Mouse (Mus musculus) hindbrain, embryonic 16.5 days (tissue): ENCODE data around the gene Tdrd9. TPM values are rescaled to one million over a fixed set of nuclear protein-coding genes. Genes with fewer than 3 reads are reported as not detected.

Source experiments
- ATAC-seq: fragments of 200-750 bp; cut with Nextera tagmentation; 2 replicates; pipeline ENCODE4 v1.8.0; 2017; ENCODE audit warnings: moderate TSS enrichment, moderate library complexity
- H3K27ac ChIP-seq: fragments of 300-500 bp; sonication (generic); 2 replicates; pipeline ENCODE4 v1.5.1; 2014; ENCODE audit warnings: low read depth, mild to moderate bottlenecking, control low read depth, low read length, moderate library complexity
- H3K27me3 ChIP-seq: fragments of 300-500 bp; sonication (generic); replicated peaks from 2 replicates; pipeline ENCODE4 v1.6.1; 2014; ENCODE audit warnings: low read length; ENCODE audit not compliant: control insufficient read depth, insufficient read depth
- H3K36me3 ChIP-seq: fragments of 300-500 bp; sonication (generic); 2 replicates; pipeline ENCODE4 v1.6.1; 2014; ENCODE audit warnings: mild to moderate bottlenecking, low read length, moderate library complexity, mixed read lengths; ENCODE audit not compliant: control insufficient read depth, insufficient read depth
- H3K4me1 ChIP-seq: fragments of 300-500 bp; sonication (generic); 2 replicates; pipeline ENCODE4 v1.6.1; 2014; ENCODE audit warnings: low read depth, low read length; ENCODE audit not compliant: control insufficient read depth, insufficient read depth
- H3K4me2 ChIP-seq: fragments of 300-500 bp; sonication (generic); 2 replicates; pipeline ENCODE4 v1.6.1; 2014; ENCODE audit warnings: mild to moderate bottlenecking, low read length, control low read depth, moderate library complexity
- H3K4me3 ChIP-seq: fragments of 300-500 bp; sonication (generic); 2 replicates; pipeline ENCODE4 v1.5.1; 2014; ENCODE audit warnings: mild to moderate bottlenecking, low read length, control low read depth, moderate library complexity
- H3K9ac ChIP-seq: fragments of 300-500 bp; sonication (generic); 2 replicates; pipeline ENCODE4 v1.6.1; 2014; ENCODE audit warnings: low read depth, mild to moderate bottlenecking, control low read depth, low read length, moderate library complexity
- H3K9me3 ChIP-seq: fragments of 300-500 bp; sonication (generic); 2 replicates; pipeline ENCODE4 v1.6.1; 2014; ENCODE audit warnings: mild to moderate bottlenecking, low read length, moderate library complexity; ENCODE audit not compliant: control insufficient read depth
- WGBS: fragments of 180-500 bp; shearing (Covaris S2); extraction: QIAGEN DNeasy Blood & Tissue Kit; methylation state at CpG from one replicate; pipeline ENCODE4 v1.1.7; 2014; 5-methylcytosine and 5-hydroxymethylcytosine counted together
- polyA plus RNA-seq: library from polyadenylated mRNA; unstranded; fragments of >200 nt; fragmentation: Nextera tagmentation; extraction: Ambion mirVana; gene quantifications from 2 replicates; pipeline ENCODE4 v1.2.1, GENCODE M21; 2015

Tdrd9 gene
- 0.24 and 0.29 TPM in 2 replicates for polyA plus RNA-seq

DNA sequence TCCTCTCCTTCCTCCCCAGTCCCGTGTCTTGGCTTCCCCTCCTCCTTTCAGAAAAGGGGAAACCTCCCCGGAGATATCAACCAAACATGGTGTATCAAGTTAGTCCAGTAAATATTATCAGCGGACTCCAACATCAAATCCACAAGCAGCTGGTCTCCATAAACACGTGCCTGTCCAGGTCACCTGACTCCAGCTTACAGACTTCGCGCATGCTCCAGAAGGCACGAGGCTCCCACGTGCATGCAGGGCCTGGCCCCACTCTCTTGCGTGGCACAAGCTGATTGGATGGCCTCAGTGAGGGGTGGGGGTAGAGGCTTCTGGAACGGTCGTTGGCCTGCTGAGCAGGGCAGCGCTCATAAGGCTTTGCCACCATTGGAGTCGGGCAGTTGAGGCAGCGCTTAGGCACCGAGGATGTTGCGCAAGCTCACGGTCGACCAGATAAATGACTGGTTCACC is at the start of gene Tdrd9:
TSS of gene Tdrd9 (plus strand) at position 329 of the 456 bp plus-strand sequence.
- 90% methylated on average over 18 of the region's 18 CpGs for WGBS
- H3K9me3 ChIP-seq, result no peaks in the 10 kb centered on the region
- no peak within 1 kb of the TSS for H3K4me2 ChIP-seq
- no peak for ATAC-seq
- H3K4me3 ChIP-seq, result no peak within 1 kb of the TSS
- peaks cover 3% of the 10 kb centered on the region for H3K4me1 ChIP-seq
- no peak within 1 kb of the TSS for H3K27ac ChIP-seq
- H3K36me3 ChIP-seq, result no peaks in the 10 kb centered on the region
- no peaks in the 10 kb centered on the region for H3K27me3 ChIP-seq
- H3K9ac ChIP-seq, result no peak within 1 kb of the TSS

DNA sequence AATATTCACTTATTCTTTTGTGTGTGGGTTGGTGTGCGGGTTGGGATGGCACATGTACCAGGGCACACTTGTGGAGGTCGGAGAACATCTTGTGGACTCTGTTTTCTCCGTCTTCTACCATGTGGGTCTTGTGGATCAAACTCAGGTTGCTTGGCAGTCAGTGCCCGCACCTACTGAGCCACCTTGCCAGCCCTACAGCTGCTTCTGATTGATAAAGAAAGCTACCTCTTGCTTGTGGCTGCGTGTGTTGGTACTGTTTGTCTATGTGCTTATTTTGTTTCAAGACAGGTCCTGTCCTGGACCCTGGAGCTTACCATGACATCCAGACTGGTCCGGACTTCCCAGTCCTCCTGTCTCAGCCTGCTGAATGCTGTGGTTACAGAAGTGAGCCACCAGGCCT is 48.2 kb upstream of the Tdrd9 start:
- H3K4me3 ChIP-seq, result no peak overlapping the region
- no peaks in the 10 kb centered on the region for H3K27me3 ChIP-seq
- whole genome bisulfite sequencing, result 89% methylated on average over 6 of the region's 6 CpGs
- no peaks in the 10 kb centered on the region for H3K9me3 ChIP-seq
- no peak overlapping the region for H3K9ac ChIP-seq
- no peaks in the 10 kb centered on the region; the same call in 1 of the 2 replicates for H3K4me1 ChIP-seq
- ATAC-seq, result no peak
- no peak overlapping the region for H3K27ac ChIP-seq
- no peaks in the 10 kb centered on the region for H3K36me3 ChIP-seq
- H3K4me2 ChIP-seq, result no peak overlapping the region

DNA sequence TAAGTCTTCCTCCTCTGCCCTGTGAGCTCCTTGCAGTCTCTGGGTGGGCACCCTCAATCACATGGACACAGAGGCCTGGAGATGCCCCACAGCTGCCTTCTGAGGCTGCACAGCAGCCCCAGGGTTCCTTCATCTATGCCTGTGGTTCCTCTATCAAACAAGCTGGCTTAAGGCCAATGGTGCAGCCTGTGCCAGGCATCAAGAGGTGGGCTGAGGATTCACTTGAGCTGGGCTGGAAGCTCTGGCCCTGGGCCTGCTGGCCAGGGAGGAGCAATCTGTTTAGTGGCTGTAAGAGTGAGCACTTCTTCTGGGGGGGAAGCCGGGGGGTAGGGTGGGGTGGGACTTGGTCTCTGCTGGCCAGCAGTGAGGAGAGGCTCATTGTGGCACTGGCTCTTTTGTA is 44.0 kb upstream of the Tdrd9 start:
- Histone ChIP-seq H3K4me2 (no peak overlapping the region), H3K9ac (no peak overlapping the region), H3K27me3 (no peaks in the 10 kb centered on the region), H3K4me3 (no peak overlapping the region), H3K4me1 (no peaks in the 10 kb centered on the region; the same call in none of the 2 replicates), H3K27ac (no peak overlapping the region), H3K36me3 (no peaks in the 10 kb centered on the region), H3K9me3 (no peaks in the 10 kb centered on the region)
- WGBS, result 75% methylated on average over 1 of the region's 1 CpGs
- peak; percentile 79 for ATAC-seq

DNA sequence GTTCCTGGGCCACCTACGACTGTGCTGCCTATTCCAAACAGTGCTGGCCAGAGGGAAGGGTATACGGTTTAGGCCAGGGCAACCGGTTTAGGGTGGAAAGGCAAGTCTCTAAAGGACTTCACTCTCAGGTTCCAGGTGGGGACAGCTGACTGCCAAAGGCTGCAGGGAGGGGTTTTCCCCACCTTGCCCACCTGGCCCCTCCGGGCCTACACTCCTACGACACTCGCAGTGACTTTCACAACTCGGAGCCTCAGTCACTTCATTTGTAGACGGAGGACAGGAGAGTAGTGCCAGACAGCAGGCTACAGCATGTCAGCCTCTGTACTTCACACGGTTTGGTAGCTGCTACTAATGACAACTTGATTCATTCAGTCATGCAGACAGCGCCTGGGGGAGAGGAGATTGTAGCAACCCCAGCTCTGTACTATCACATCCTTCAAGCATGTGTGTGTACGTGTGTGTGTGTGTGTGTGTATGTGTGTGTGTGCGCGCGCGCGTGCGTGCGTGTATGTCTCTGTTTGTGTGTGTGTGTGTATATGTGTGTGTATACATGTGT is 42.9 kb upstream of the Tdrd9 start:
- no peak overlapping the region for H3K9ac ChIP-seq
- H3K4me1 ChIP-seq, result no peaks in the 10 kb centered on the region; the same call in none of the 2 replicates
- H3K27ac ChIP-seq, result no peak overlapping the region
- H3K36me3 ChIP-seq, result no peaks in the 10 kb centered on the region
- WGBS, result 82% methylated on average over 18 of the region's 18 CpGs
- H3K27me3 ChIP-seq, result no peaks in the 10 kb centered on the region
- H3K9me3 ChIP-seq, result no peaks in the 10 kb centered on the region
- no peak for ATAC-seq
- no peak overlapping the region for H3K4me3 ChIP-seq
- H3K4me2 ChIP-seq, result no peak overlapping the region

DNA sequence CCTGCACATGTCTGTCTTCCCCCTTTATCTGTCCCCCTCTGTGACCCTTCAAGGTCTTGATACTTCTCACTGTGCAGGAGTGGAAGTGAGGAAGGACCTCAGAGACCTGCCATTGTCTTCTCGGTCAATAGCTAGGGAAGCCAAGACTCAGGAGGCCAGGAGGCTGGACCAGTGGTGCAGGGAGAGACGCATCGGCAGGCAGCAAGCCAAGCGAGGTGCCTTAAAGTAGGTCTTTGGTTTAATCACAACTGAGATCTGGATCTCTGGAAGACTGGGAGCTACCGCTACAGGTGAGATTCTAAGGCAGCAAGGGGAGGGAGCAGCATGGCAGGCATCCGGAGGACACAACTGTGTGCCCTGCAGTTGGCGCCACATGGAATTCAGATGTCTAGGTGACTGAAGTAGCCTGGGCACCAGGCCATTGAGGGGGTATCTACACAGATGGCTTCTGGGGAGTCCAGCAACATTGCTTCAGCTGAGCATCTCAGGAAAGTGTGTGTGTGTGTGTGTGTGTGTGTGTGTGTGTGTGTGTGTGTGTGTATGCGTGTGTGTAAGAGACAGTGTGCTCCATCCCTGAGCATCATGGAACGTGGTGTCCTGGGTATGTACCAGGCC is 39.8 kb upstream of the Tdrd9 start:
- Histone ChIP-seq H3K9ac (no peak overlapping the region), H3K36me3 (no peaks in the 10 kb centered on the region), H3K27me3 (no peaks in the 10 kb centered on the region), H3K4me2 (no peak overlapping the region), H3K4me1 (no peaks in the 10 kb centered on the region; the same call in none of the 2 replicates), H3K9me3 (no peaks in the 10 kb centered on the region), H3K27ac (no peak overlapping the region), H3K4me3 (no peak overlapping the region)
- ATAC-seq, result no peak
- WGBS, result 89% methylated on average over 9 of the region's 9 CpGs

DNA sequence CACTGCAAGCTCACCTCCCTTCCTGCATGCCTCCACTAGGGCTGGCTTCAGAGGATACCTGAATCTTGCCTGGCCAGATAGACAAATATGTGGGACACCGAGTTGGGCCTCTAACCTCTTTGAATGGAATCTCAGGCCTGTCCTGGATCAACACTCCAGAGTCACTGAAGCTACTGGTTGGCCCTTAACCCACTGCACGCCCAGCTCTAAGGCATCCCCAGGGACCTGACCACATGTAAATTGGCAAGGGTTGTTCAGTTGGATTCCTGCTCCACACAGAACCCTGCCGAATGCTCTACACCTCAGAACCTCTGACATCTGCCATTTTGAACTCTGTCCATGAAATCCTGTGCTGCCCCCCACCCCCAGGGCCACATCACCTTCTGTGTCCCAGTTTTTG is 38.8 kb upstream of the Tdrd9 start:
- H3K36me3 ChIP-seq, result no peaks in the 10 kb centered on the region
- no peak overlapping the region for H3K9ac ChIP-seq
- H3K4me3 ChIP-seq, result no peak overlapping the region
- H3K4me1 ChIP-seq, result peaks cover 8% of the 10 kb centered on the region
- ATAC-seq, result no peak
- H3K4me2 ChIP-seq, result no peak overlapping the region
- H3K9me3 ChIP-seq, result no peaks in the 10 kb centered on the region
- H3K27me3 ChIP-seq, result no peaks in the 10 kb centered on the region
- no peak overlapping the region for H3K27ac ChIP-seq
- WGBS, result 66% methylated on average over 3 of the region's 3 CpGs

DNA sequence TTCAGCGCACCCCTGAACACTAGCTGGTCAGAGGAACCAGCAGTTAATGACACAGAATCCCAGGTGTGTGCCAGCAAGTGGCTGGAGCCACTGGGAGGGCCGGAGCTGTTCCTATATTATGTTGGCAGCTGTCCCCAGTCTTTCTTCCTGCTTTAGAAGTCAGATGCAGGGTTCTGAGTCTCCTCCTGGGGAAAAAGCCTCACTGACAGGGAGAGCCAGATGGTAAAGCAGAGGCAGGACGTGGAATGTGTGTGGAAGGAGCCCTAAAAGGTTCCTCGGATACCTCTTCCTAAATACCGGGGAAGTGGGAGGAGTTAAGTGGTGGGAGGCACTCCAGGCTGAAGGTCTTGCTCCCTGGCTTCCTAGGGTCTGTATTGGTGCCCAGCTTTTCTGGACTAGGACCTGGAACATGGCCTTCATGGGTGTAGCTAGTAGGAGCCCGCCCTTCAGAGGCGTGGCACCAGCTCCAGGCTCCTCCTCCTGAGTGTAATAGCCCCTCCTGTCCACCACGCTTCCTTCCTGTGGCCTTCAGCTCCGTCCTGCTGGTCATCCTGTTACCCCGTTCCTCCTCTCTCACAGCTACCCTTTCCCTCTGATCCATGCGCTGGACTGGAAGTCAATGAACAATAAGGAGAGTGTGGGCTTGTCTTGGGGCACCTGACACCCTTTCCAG is 38.2 kb upstream of the Tdrd9 start:
- Histone ChIP-seq H3K4me1 (peaks cover 8% of the 10 kb centered on the region), H3K4me2 (no peak overlapping the region), H3K9ac (no peak overlapping the region), H3K4me3 (no peak overlapping the region), H3K27me3 (no peaks in the 10 kb centered on the region), H3K36me3 (no peaks in the 10 kb centered on the region), H3K27ac (no peak overlapping the region), H3K9me3 (no peaks in the 10 kb centered on the region)
- ATAC-seq, result peak; percentile 9; the same call in 1 of the 2 replicates
- 63% methylated on average over 11 of the region's 11 CpGs for WGBS

DNA sequence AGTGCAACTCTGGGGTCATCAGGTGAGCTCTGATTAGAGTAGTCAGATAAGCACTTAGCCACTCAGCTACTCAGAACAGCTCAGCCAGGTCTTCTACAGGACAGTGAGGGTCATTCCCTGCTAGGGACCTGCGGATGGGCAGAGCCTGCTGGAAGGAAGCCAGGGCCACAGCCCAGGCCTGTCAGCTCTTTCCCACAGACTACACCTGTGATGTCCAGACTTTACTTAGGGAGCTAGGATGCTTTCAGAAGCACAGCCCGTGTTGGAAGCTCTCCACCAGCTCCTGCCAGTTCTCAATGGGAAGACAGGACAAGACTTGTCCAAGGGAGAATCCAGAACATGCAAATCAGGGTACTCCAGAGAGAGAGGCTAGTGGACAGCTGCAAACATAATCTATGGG is 37.4 kb upstream of the Tdrd9 start:
- H3K9me3 ChIP-seq, result no peaks in the 10 kb centered on the region
- no peaks in the 10 kb centered on the region for H3K36me3 ChIP-seq
- no peak overlapping the region for H3K9ac ChIP-seq
- no peaks in the 10 kb centered on the region for H3K27me3 ChIP-seq
- H3K4me1 ChIP-seq, result peaks cover 8% of the 10 kb centered on the region
- no peak for ATAC-seq
- H3K27ac ChIP-seq, result no peak overlapping the region
- H3K4me3 ChIP-seq, result no peak overlapping the region
- no peak overlapping the region for H3K4me2 ChIP-seq
- 78% methylated on average over 2 of the region's 2 CpGs for WGBS

DNA sequence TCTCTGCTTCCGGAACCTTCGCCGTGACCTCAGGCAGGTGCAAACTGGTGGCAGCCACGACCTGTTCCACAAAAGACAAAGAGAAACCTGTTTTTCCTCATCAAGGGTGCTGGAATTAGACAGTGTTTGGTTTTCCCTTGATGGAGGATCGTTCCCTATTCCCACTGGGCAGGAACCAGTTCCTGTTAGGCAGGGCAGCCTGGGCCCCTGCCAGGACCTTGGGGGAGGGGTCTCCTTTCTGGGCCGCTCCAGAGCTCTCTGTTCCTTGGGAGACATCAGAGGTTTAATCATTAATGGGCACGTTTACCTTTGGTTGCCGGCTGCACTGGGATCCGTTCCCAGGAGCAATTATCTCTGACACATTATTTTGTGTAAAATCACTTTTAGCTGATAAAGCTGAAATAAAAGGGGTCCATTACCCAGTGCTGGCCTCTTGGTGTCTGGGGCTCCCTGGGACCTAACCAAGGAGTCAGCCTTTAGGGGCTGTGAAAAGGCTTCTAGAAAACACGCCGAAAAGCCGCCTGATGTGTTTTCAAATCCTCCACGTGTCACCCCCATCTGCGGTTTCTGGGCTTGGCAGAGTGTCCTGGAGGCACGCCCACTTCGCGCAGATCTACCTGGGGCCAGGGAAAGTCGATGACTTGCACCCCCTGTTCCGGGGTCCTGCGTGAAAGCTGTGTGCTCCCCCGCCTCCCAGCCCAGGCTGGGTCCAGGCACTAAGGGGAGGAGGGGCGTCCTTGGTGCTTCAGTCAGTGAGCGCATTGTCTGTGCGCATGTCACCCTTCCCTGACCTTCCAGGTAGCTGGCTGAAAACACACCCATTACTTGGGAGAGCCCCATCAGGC is 34.4 kb upstream of the Tdrd9 start:
- no peak for ATAC-seq
- H3K36me3 ChIP-seq, result no peaks in the 10 kb centered on the region
- H3K9ac ChIP-seq, result no peak overlapping the region
- H3K27ac ChIP-seq, result no peak overlapping the region
- H3K27me3 ChIP-seq, result no peaks in the 10 kb centered on the region
- H3K4me2 ChIP-seq, result no peak overlapping the region
- WGBS, result 34% methylated on average over 24 of the region's 24 CpGs
- no peak overlapping the region for H3K4me3 ChIP-seq
- H3K4me1 ChIP-seq, result peaks cover 8% of the 10 kb centered on the region
- no peaks in the 10 kb centered on the region for H3K9me3 ChIP-seq
